Mouse (Mus musculus) midbrain, embryonic 10.5 days (tissue): ENCODE data around the gene Herc1. TPM values are rescaled to one million over a fixed set of nuclear protein-coding genes. Genes with fewer than 3 reads are reported as not detected.

Source experiments
- DNase-seq: peaks from one replicate; pipeline ENCODE4 v3.0.0-alpha.2; 2017; ENCODE audit warnings: low spot score
- H3K27ac ChIP-seq: fragments of 300-500 bp; sonication (generic); replicated peaks from 2 replicates; pipeline ENCODE4 v1.5.1; 2016; ENCODE audit warnings: mild to moderate bottlenecking
- H3K27me3 ChIP-seq: fragments of 300-500 bp; sonication (generic); 2 replicates; pipeline ENCODE4 v1.6.1; 2016; ENCODE audit warnings: low read depth, mild to moderate bottlenecking; ENCODE audit not compliant: poor library complexity, severe bottlenecking
- H3K36me3 ChIP-seq: fragments of 300-500 bp; sonication (generic); 2 replicates; pipeline ENCODE4 v1.6.1; 2016; ENCODE audit warnings: mild to moderate bottlenecking, moderate library complexity
- H3K4me1 ChIP-seq: fragments of 300-500 bp; sonication (generic); 2 replicates; pipeline ENCODE4 v1.6.1; 2016
- H3K4me3 ChIP-seq: fragments of 300-500 bp; sonication (generic); 2 replicates; pipeline ENCODE4 v1.5.1; 2016; ENCODE audit warnings: mild to moderate bottlenecking, moderate library complexity
- H3K9me3 ChIP-seq: fragments of 300-500 bp; sonication (generic); replicated peaks from 2 replicates; pipeline ENCODE4 v1.6.1; 2016; ENCODE audit warnings: mild to moderate bottlenecking
- WGBS: fragments of 180-500 bp; shearing (Covaris S2); methylation state at CpG from one replicate; pipeline ENCODE4 v1.1.7; 2016; 5-methylcytosine and 5-hydroxymethylcytosine counted together
- polyA plus RNA-seq: library from polyadenylated mRNA; unstranded; fragments of >200 nt; fragmentation: Nextera tagmentation; extraction: Ambion mirVana; gene quantifications from 2 replicates; pipeline ENCODE4 v1.2.1, GENCODE M21; 2016

The Herc1 gene
- polyA plus RNA-seq, result 26.1 and 30.8 TPM in 2 replicates

- Histone ChIP-seq H3K36me3 (no peaks in the 10 kb centered on the region), H3K27ac (peak within 1 kb of the TSS; percentile 97), H3K4me1 (peaks cover 28% of the 10 kb centered on the region), H3K9me3 (no peaks in the 10 kb centered on the region), H3K27me3 (peaks cover 4% of the 10 kb centered on the region; the same call in 1 of the 2 replicates), H3K4me3 (peak within 1 kb of the TSS; percentile 94)
- DNase-seq, result peak; percentile 95
- WGBS, result under 1% methylated on average over 85 of the region's 85 CpGs
These were observed at the start of gene Herc1 for GRCm38 (mm10) chr9:66349860-66350787. Herc1 (plus strand) TSS chr9:66350450.

GRCm38 (mm10) chr9:66304320-66305090, 45.7 kb upstream of the Herc1 start:
- no peaks in the 10 kb centered on the region for H3K27me3 ChIP-seq
- H3K27ac ChIP-seq, result no peak overlapping the region
- H3K4me1 ChIP-seq, result peaks cover 5% of the 10 kb centered on the region; the same call in 1 of the 2 replicates
- no peak for DNase-seq
- no peaks in the 10 kb centered on the region for H3K36me3 ChIP-seq
- H3K9me3 ChIP-seq, result no peaks in the 10 kb centered on the region
- 85% methylated on average over 3 of the region's 3 CpGs for WGBS
- H3K4me3 ChIP-seq, result no peak overlapping the region

- Histone ChIP-seq H3K27ac (no peak overlapping the region), H3K4me3 (no peak overlapping the region), H3K36me3 (no peaks in the 10 kb centered on the region), H3K4me1 (peaks cover 5% of the 10 kb centered on the region; the same call in 1 of the 2 replicates), H3K27me3 (no peaks in the 10 kb centered on the region), H3K9me3 (no peaks in the 10 kb centered on the region)
- no peak for DNase-seq
- 68% methylated on average over 25 of the region's 25 CpGs for WGBS
These were observed 44.8 kb upstream of the Herc1 start for GRCm38 (mm10) chr9:66305121-66306112.

- H3K27me3 ChIP-seq, result no peaks in the 10 kb centered on the region
- no peak overlapping the region for H3K4me3 ChIP-seq
- WGBS, result 77% methylated on average over 3 of the region's 3 CpGs
- DNase-seq, result no peak
- H3K36me3 ChIP-seq, result no peaks in the 10 kb centered on the region
- peaks cover 5% of the 10 kb centered on the region; the same call in 1 of the 2 replicates for H3K4me1 ChIP-seq
- no peak overlapping the region for H3K27ac ChIP-seq
- no peaks in the 10 kb centered on the region for H3K9me3 ChIP-seq
These were observed 43.8 kb upstream of the Herc1 start for GRCm38 (mm10) chr9:66306414-66306813.

GRCm38 (mm10) chr9:66307341-66307740, 42.9 kb upstream of the Herc1 start:
- Histone ChIP-seq H3K27ac (no peak overlapping the region), H3K9me3 (no peaks in the 10 kb centered on the region), H3K27me3 (no peaks in the 10 kb centered on the region), H3K4me3 (no peak overlapping the region), H3K4me1 (peaks cover 5% of the 10 kb centered on the region; the same call in 1 of the 2 replicates), H3K36me3 (no peaks in the 10 kb centered on the region)
- 26% methylated on average over 2 of the region's 2 CpGs for WGBS
- peak; percentile 33 for DNase-seq

- H3K27me3 ChIP-seq, result no peaks in the 10 kb centered on the region
- H3K4me1 ChIP-seq, result peaks cover 5% of the 10 kb centered on the region; the same call in 1 of the 2 replicates
- no peak overlapping the region for H3K4me3 ChIP-seq
- 89% methylated on average over 4 of the region's 4 CpGs for WGBS
- no peak for DNase-seq
- H3K27ac ChIP-seq, result no peak overlapping the region
- H3K36me3 ChIP-seq, result no peaks in the 10 kb centered on the region
- no peaks in the 10 kb centered on the region for H3K9me3 ChIP-seq
These were observed 41.5 kb upstream of the Herc1 start for GRCm38 (mm10) chr9:66308741-66309140.

GRCm38 (mm10) chr9:66311458-66311857, 38.8 kb upstream of the Herc1 start:
- H3K27ac ChIP-seq, result no peak overlapping the region
- no peaks in the 10 kb centered on the region for H3K36me3 ChIP-seq
- no peak overlapping the region for H3K4me3 ChIP-seq
- DNase-seq, result no peak
- WGBS, result 50% methylated on average over 3 of the region's 3 CpGs
- no peaks in the 10 kb centered on the region for H3K27me3 ChIP-seq
- no peaks in the 10 kb centered on the region for H3K9me3 ChIP-seq
- H3K4me1 ChIP-seq, result no peaks in the 10 kb centered on the region

- DNase-seq, result no peak
These were observed 33.6 kb upstream of the Herc1 start for GRCm38 (mm10) chr9:66316603-66317002.

GRCm38 (mm10) chr9:66322010-66322931, 28.0 kb upstream of the Herc1 start:
- Histone ChIP-seq H3K9me3 (no peaks in the 10 kb centered on the region), H3K27ac (no peak overlapping the region), H3K4me3 (no peak overlapping the region), H3K4me1 (no peaks in the 10 kb centered on the region), H3K27me3 (no peaks in the 10 kb centered on the region), H3K36me3 (no peaks in the 10 kb centered on the region)
- WGBS, result 85% methylated on average over 7 of the region's 7 CpGs
- DNase-seq, result no peak

More at GRCm38 (mm10) chr9:66316603-66317002, 33.6 kb upstream of the Herc1 start:
- Histone ChIP-seq H3K4me3 (no peak overlapping the region), H3K27ac (no peak overlapping the region), H3K36me3 (no peaks in the 10 kb centered on the region), H3K4me1 (no peaks in the 10 kb centered on the region), H3K9me3 (no peaks in the 10 kb centered on the region), H3K27me3 (no peaks in the 10 kb centered on the region)
- WGBS, result 81% methylated on average over 2 of the region's 2 CpGs

GRCm38 (mm10) chr9:66326879-66327278, 23.4 kb upstream of the Herc1 start:
- Histone ChIP-seq H3K9me3 (no peaks in the 10 kb centered on the region), H3K4me1 (no peaks in the 10 kb centered on the region), H3K36me3 (no peaks in the 10 kb centered on the region), H3K27ac (no peak overlapping the region), H3K4me3 (no peak overlapping the region), H3K27me3 (no peaks in the 10 kb centered on the region)
- WGBS, result 79% methylated on average over 2 of the region's 2 CpGs
- no peak for DNase-seq

- Histone ChIP-seq H3K36me3 (no peaks in the 10 kb centered on the region), H3K27me3 (no peaks in the 10 kb centered on the region), H3K9me3 (no peaks in the 10 kb centered on the region), H3K27ac (no peak overlapping the region), H3K4me3 (no peak overlapping the region), H3K4me1 (no peaks in the 10 kb centered on the region)
- 57% methylated on average over 6 of the region's 6 CpGs for WGBS
- no peak for DNase-seq
These were observed 20.8 kb upstream of the Herc1 start for GRCm38 (mm10) chr9:66329474-66329873.
